Mouse (Mus musculus) erythroid progenitor cell, adult 5-6 weeks (primary cell): ENCODE results near the gene Ccl24. TPM values are rescaled to one million over a fixed set of nuclear protein-coding genes. Genes with fewer than 3 reads are reported as not detected.

Source experiments
- ATAC-seq: replicated peaks from 2 replicates; pipeline ENCODE4 v1.8.0; 2016; ENCODE audit warnings: moderate number of reproducible peaks, mild to moderate bottlenecking, moderate TSS enrichment, inconsistent platforms; ENCODE audit not compliant: poor library complexity, low FRiP score, severe bottlenecking
- total RNA-seq, 2 experiments: library from RNA; stranded (forward) in 1 of 2; stranded (reverse) in 1 of 2; fragments of 150-400 nt in 1 of 2; fragments of 186-747, 209-891 nt in 1 of 2; gene quantifications; 2 replicates each; pipeline versions ENCODE4 v1.2.3 to v1.2.4; 2015 to 2017; ENCODE audit warnings: low replicate concordance in 2 of 2

The Ccl24 gene
- total RNA-seq, 2 experiments from 2014 or later, result not detected

DNA sequence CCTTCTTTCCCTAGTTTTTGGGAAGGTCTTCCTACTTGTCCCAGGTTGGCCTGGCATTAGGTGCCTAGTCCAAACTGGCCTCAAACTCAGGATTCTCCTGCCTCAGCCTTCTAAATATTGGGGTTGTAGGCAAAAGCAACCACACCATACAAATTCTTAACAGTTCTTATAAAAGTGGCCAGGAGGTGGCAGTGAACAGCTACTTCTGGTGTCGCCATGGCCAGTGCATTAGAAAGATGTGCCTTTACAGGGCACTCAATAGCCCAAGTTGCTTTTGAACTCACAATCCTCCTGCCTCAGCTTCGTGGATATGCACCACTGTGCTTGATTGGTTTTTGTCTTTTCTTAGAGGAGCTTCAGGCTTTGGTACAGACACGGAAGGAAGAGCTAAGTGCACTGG, 21.9 kb downstream of the Ccl24 start:
- no peak for ATAC-seq

DNA sequence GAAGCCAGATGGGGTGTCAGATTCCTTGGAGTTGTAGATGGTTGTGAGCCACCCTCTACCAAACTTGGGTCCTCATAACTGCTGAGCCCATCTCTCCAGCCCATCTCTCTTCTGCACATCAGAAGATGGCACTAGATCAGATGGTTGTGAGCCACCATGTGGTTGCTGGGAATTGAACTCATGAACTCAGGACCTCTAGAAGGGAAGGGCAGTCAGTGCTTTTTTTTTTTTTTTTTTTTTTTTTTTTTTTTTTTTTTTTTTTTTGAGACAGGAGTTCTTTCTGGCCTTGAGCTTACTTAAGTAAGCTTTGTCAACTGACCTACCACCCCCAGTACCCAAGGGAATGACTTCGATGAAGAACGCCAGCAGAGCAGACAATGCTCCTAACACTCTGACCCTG, 24.9 kb downstream of the Ccl24 start:
- no peak for ATAC-seq

GRCm38 (mm10) chr5:135544865-135545797, 27.7 kb downstream of the Ccl24 start, which contains the start of gene Hip1:
TSS of gene Hip1 (minus strand) at chr5:135545120.
- ATAC-seq, result peak; percentile 82

DNA sequence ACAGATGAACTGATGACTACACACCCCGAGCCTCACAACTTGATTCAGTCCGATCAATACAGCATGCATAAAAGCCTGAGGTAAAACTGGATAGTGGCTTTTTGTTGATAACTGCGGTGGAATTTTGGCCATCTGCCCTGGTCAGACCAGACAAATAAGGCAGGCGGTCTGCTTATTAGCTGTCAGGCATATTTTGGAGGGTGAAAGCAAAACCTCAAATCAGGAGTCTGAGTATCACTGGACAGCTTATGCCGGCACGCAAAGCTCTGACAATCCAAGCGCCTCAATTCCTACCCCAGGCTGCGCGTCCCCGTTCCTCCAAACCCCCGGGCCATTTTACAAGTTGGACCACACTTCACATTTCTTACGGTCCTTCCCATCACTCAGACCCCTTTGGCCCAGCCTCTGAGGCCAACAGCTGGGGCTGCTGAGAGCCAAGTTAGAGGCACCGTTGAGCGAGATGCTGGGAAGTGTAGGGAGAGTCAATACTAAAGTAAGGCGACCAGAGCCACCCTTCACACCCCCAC, 28.8 kb downstream of the Ccl24 start:
- no peak for ATAC-seq

- no peak for ATAC-seq
Observed at GRCm38 (mm10) chr5:135537794-135538214, 35.0 kb downstream of the Ccl24 start.

GRCm38 (mm10) chr5:135537326-135537725, 35.5 kb downstream of the Ccl24 start:
- no peak for ATAC-seq

DNA sequence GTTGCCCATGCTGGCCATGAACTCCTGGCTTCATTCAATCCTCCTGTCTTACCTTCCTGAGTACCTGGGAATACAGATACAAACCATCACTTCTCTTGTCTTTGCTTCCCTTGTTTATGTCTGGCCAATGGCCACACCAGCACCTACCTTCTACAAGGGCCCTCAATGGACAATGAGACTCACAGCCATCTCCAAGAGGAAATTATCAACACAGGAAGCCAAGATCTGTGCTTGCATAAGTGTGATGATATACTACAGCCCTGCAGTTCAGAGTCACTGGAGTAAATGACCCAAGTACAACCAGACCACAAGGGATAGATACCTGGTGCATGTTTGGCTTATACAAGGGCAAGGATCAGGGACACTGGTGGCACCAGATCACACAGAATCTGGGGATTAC, 37.0 kb downstream of the Ccl24 start:
- ATAC-seq, result no peak

DNA sequence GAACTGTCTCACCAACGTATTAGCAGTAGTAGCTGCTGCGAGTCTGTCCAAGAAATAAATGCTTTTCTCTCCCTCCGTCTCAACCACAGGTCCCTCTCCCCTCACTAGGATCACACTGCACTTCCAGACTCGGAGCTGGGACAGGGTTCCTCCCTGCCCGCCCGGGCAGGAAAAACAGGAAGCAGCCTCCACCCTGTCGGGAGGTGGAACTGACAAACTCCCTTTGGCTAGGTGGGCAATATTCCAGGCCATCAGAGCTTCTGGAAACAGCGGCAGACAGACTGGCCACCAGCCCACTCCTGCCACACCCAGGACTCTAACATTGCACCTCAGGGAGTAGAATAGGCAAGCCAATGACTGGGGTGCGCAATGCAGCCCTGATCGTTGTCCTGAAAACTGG, 39.4 kb downstream of the Ccl24 start:
- no peak for ATAC-seq

GRCm38 (mm10) chr5:135531306-135531845, 41.5 kb downstream of the Ccl24 start:
- no peak for ATAC-seq

GRCm38 (mm10) chr5:135529964-135530363, 42.9 kb downstream of the Ccl24 start:
- ATAC-seq, result no peak

GRCm38 (mm10) chr5:135529310-135529709, 43.5 kb downstream of the Ccl24 start:
- no peak for ATAC-seq

DNA sequence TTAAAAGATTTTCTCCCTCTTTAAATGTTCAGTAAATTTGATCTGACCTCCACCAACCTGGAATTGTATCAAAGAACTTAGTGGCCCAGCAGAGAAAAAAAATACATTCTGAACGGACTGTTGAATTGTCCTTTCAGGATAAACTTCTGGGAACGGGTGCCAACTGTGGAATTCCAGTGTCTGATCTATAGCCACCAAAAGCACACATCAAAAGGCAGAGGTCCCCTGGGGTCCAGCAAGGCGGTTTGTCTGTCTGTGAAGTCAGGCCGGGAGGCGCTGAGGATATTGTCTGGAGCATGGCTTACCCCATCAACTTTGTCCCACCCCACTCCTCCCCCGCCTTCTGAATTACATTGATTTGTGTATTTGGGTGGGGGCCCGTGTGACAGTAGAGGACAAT, 44.9 kb downstream of the Ccl24 start:
- no peak for ATAC-seq

DNA sequence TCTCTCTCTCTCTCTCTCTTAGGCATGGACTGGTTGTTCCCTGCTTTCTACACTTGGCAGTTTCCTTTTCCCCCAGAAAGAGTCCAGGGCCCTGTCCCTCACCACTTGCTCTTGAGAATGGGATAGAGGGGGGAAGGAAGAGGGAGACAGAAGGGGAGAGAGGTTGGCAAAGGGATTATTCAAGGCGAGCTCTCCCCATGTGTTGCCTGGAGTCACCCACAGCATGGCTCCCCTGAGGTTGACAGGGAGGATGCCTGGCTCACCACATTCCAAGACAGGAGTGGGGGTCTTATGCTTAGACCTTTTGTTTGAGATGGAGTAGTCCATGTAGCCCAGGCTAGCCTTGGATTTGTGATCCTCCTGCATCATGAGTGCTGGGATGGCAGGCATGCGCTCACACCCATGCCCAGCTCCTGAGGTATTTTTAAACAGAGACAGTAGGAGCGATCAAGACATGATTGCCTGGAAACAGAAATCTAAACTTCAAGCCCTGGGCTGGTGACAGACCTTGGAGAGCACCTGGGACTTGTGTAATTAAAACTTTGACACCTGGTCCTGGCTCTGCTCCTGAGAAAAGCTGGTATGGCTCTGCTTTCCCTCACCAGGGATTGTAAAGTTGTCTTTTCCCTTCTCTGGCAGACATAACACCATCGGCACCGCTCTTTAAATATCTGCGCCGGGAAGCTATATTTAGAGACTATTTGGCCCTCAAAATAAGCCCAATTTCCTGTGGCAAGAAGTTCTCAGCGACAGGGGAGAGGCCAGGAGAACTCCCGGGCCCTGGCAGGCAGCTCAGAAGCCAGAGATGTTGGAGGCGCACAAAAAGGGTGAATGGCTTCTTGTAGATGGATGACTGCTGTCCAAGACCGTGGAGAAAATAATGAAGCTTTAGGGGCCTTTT, 47.9 kb downstream of the Ccl24 start:
- ATAC-seq, result no peak

DNA sequence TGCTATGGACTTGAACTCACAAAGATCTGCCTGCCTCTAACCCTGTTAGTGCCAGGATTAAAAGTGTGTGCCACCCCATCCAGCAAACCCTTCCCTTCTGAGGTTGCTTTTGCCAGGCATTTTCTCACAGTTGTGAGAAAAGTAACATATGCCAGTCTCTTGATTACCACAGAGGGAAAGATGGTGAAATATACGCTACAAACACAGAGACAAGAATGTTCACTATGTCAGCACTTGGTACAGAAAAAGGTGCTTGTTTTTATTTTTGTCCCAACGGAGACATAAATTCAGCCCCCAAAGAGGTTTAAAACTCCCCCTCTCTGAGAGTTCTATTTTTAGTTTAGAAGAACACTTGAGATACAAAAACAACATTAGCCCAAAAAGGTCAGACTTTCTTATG, 48.8 kb downstream of the Ccl24 start:
- no peak for ATAC-seq

GRCm38 (mm10) chr5:135522111-135522722, 50.6 kb downstream of the Ccl24 start:
- no peak for ATAC-seq

Other genes with a start within 250 kb of the Ccl24 start
- gene Fkbp6, start 223.0 kb downstream of the Ccl24 start, total RNA-seq (2015; ENCODE audit: low replicate concordance), result not detected in 2 replicates
- gene Fkbp6, start 223.0 kb downstream of the Ccl24 start, total RNA-seq (2017; ENCODE audit: low replicate concordance), result not detected in 2 replicates
- not detected in 2 replicates for gene Trim50, start 219.8 kb downstream of the Ccl24 start, total RNA-seq (2015; ENCODE audit: low replicate concordance)
- not detected in 2 replicates for gene Trim50, start 219.8 kb downstream of the Ccl24 start, total RNA-seq (2017; ENCODE audit: low replicate concordance)
- gene Nsun5, start 203.1 kb downstream of the Ccl24 start, total RNA-seq (2015; ENCODE audit: low replicate concordance), result 2.5 and 2.9 TPM in 2 replicates
- 3.7 and 6.4 TPM in 2 replicates for gene Nsun5, start 203.1 kb downstream of the Ccl24 start, total RNA-seq (2017; ENCODE audit: low replicate concordance)
- 43.2 and 48.2 TPM in 2 replicates for gene Pom121, start 178.5 kb downstream of the Ccl24 start, total RNA-seq (2015; ENCODE audit: low replicate concordance)
- 15.7 and 25.2 TPM in 2 replicates for gene Pom121, start 178.5 kb downstream of the Ccl24 start, total RNA-seq (2017; ENCODE audit: low replicate concordance)
- 5.0 and 6.5 TPM in 2 replicates for gene Hip1, start 27.9 kb downstream of the Ccl24 start, total RNA-seq (2015; ENCODE audit: low replicate concordance)
- 1.1 and 3.0 TPM in 2 replicates for gene Hip1, start 27.9 kb downstream of the Ccl24 start, total RNA-seq (2017; ENCODE audit: low replicate concordance)
- not detected in 2 replicates for gene Ccl26, start 9.5 kb downstream of the Ccl24 start, total RNA-seq (2015; ENCODE audit: low replicate concordance)
- gene Ccl26, start 9.5 kb downstream of the Ccl24 start, total RNA-seq (2017; ENCODE audit: low replicate concordance), result not detected in 2 replicates
- 1.8 and 3.4 TPM in 2 replicates for gene Rhbdd2, start 59.6 kb upstream of the Ccl24 start, total RNA-seq (2015; ENCODE audit: low replicate concordance)
- 0.45 and 1.0 TPM in 2 replicates for gene Rhbdd2, start 59.6 kb upstream of the Ccl24 start, total RNA-seq (2017; ENCODE audit: low replicate concordance)
- gene Por, start 97.0 kb upstream of the Ccl24 start, total RNA-seq (2015; ENCODE audit: low replicate concordance), result 7.1 and 9.7 TPM in 2 replicates
- gene Por, start 97.0 kb upstream of the Ccl24 start, total RNA-seq (2017; ENCODE audit: low replicate concordance), result 10.8 and 17.5 TPM in 2 replicates
- gene Tmem120a, start 171.4 kb upstream of the Ccl24 start, total RNA-seq (2015; ENCODE audit: low replicate concordance), result 9.6 TPM in 1 of 2 replicates, not detected in the other
- gene Tmem120a, start 171.4 kb upstream of the Ccl24 start, total RNA-seq (2017; ENCODE audit: low replicate concordance), result 0.77 TPM in 1 of 2 replicates, not detected in the other
- not detected in 2 replicates for gene Styxl1, start 205.3 kb upstream of the Ccl24 start, total RNA-seq (2015; ENCODE audit: low replicate concordance)
- not detected in 2 replicates for gene Styxl1, start 205.3 kb upstream of the Ccl24 start, total RNA-seq (2017; ENCODE audit: low replicate concordance)
- 156 and 193 TPM in 2 replicates for gene Mdh2, start 205.4 kb upstream of the Ccl24 start, total RNA-seq (2015; ENCODE audit: low replicate concordance)
- gene Mdh2, start 205.4 kb upstream of the Ccl24 start, total RNA-seq (2017; ENCODE audit: low replicate concordance), result 74.0 and 81.6 TPM in 2 replicates
- not detected in 2 replicates for gene Srrm3, start 233.8 kb upstream of the Ccl24 start, total RNA-seq (2015; ENCODE audit: low replicate concordance)
- not detected in 2 replicates for gene Srrm3, start 233.8 kb upstream of the Ccl24 start, total RNA-seq (2017; ENCODE audit: low replicate concordance)